Mouse (Mus musculus) small intestine, adult 2 months (tissue): Measurements from ENCODE around the gene Dnah1. TPM values are rescaled to one million over a fixed set of nuclear protein-coding genes. Genes with fewer than 3 reads are reported as not detected.
A peak's percentile ranks its signal among the peaks of the same experiment; 100 is the strongest.

Source experiments
- H3K27ac ChIP-seq: fragments of 200-500 bp; 2 replicates; pipeline ENCODE4 v1.5.1; 2012; ENCODE audit warnings: low read depth, low read length, control low read depth, inconsistent platforms; ENCODE audit not compliant: insufficient read depth
- H3K27me3 ChIP-seq: fragments of 200-500 bp; 2 replicates; pipeline ENCODE4 v1.6.1; 2012; ENCODE audit warnings: mild to moderate bottlenecking, moderate library complexity, low read length, inconsistent platforms; ENCODE audit not compliant: control insufficient read depth, insufficient read depth
- H3K36me3 ChIP-seq: fragments of 200-500 bp; 2 replicates; pipeline ENCODE4 v1.6.1; 2012; ENCODE audit warnings: mild to moderate bottlenecking, low read length, control low read depth, inconsistent platforms; ENCODE audit not compliant: control insufficient read depth, insufficient read depth
- H3K4me1 ChIP-seq: fragments of 200-500 bp; 2 replicates; pipeline ENCODE4 v1.6.1; 2012; ENCODE audit warnings: low read length, inconsistent platforms, mixed read lengths; ENCODE audit not compliant: control insufficient read depth, insufficient read depth, insufficient read length
- H3K4me3 ChIP-seq: fragments of 200-500 bp; 2 replicates; pipeline ENCODE4 v1.5.1; 2012; ENCODE audit warnings: low read depth, mild to moderate bottlenecking, control low read depth, inconsistent platforms, low read length, moderate library complexity
- CTCF ChIP-seq: fragments of 200-500 bp; IDR thresholded peaks from 2 replicates; pipeline ENCODE4 v1.5.1; 2012; ENCODE audit warnings: low read depth, mild to moderate bottlenecking, control low read depth, inconsistent platforms, low read length, moderate library complexity, mixed read lengths; ENCODE audit not compliant: insufficient replicate concordance, insufficient read length; ENCODE audit errors: extremely low read depth
- POLR2A ChIP-seq: fragments of 200-500 bp; IDR thresholded peaks from 2 replicates; pipeline ENCODE4 v1.6.1; 2012; ENCODE audit warnings: low read depth, mild to moderate bottlenecking, control low read depth, inconsistent platforms, low read length, moderate library complexity
- WGBS: fragments of 180-500 bp; shearing (Covaris S2); methylation state at CpG from one replicate; pipeline ENCODE4 v1.1.7; 2018; 5-methylcytosine and 5-hydroxymethylcytosine counted together
- polyA plus RNA-seq: library from polyadenylated mRNA; depleted of rRNA; stranded (reverse); fragments of >200 nt; gene quantifications from 2 replicates; pipeline ENCODE4 v1.2.3, GENCODE M21; 2012; rRNA removed

Dnah1 gene
- 0.08 TPM in 2 replicates for polyA plus RNA-seq

DNA sequence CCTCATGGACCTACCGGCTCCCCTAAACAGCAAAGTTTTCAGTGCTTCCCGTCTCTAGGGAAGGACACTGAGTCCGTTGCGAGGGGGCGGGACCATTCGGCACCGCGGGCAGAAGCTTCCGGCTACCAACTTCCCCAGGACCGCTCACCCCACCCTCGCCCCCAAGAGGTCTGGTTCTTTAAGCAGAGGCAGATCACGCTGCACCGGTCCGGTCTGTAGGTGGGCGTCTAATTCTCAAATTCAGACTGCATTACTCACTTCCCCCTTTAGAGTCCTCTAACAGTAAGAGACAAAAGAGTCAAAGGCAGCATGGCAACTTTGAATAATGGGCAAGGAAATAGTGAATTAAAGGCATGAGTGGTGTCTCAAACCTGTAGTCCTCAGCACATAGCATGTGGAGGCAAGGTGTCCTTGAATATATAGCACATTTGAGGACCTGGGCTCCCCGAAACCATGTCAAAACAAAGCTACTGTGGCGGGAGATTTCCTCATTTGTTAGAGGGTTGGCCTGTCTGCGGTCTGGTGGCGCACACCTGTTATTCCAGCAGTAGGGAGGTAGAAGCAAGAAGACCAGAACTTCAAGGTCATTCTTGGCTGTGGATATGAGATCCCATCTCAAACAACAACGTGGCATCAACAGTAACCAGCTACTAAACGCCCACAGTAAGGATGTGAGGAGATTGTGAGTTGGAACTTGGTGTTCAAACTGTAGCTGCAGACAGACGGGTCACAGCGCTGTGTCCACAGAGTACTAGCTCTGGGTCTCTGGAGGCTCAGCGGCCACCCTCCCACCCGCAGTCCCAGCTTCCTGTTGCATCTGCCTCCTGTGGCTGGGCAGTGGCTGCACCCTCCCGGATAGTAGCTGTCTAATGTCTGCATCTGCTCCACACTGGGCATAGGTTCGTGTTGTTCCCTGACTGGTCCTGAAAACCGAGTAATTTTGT lies at the start of gene Dnah1:
Gene Dnah1, minus strand, starts transcription at position 48 of the 944 bp plus-strand sequence.
- Histone ChIP-seq H3K36me3 (no peaks in the 10 kb centered on the region), H3K4me3 (peak within 1 kb of the TSS; percentile 41), H3K27me3 (no peaks in the 10 kb centered on the region), H3K4me1 (peaks cover 5% of the 10 kb centered on the region; the same call in 1 of the 2 replicates), H3K27ac (no peak within 1 kb of the TSS)
- no peak for TF ChIP-seq CTCF
- no peak for TF ChIP-seq POLR2A
- 30% methylated on average over 28 of the region's 28 CpGs for WGBS

DNA sequence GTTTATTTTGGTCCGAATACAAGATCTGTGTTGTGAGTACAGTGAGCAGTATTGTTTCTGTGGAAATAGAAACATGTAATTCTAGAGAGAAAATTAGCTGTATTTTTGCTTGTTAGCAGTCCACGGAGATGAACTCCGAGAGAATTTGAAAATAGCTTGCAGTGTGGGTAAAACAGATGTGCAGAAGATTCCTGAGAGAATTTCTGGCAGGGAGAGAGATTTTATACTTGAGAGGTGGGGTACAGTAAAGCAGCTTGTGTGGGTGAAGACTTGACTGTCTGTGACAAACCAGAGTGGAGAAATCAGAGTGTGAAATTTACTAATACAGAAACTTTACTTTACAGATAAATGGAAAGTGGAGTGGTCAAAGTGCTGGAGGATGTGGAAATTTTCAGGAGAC lies 45.7 kb upstream of the Dnah1 start:
- peaks cover 54% of the 10 kb centered on the region for H3K36me3 ChIP-seq
- H3K4me1 ChIP-seq, result no peaks in the 10 kb centered on the region
- WGBS, result 93% methylated on average over 3 of the region's 3 CpGs
- no peaks in the 10 kb centered on the region for H3K27me3 ChIP-seq
- TF ChIP-seq POLR2A (no peak), CTCF (no peak)
- H3K27ac ChIP-seq, result no peak overlapping the region
- H3K4me3 ChIP-seq, result no peak overlapping the region

DNA sequence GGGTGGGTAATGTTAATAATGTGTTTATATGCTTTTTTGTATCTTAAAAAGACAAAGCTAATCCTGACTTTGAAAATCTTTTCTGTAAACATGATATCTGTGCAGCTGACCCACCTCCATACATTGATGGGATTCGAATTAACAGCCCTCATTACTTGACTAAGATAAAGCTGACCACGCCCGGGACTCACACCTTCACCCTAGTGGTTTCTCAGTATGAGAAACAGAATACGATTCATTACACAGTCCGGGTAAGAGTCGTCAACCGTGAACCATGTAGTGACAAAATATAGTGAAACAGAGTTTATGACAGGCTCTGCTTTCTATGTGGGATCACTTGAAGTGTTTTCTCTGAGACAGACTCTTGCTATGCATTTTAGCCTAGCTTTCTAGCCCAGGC lies 44.3 kb upstream of the Dnah1 start:
- H3K36me3 ChIP-seq, result peaks cover 59% of the 10 kb centered on the region
- WGBS, result 70% methylated on average over 7 of the region's 7 CpGs
- no peaks in the 10 kb centered on the region for H3K27me3 ChIP-seq
- no peak overlapping the region for H3K4me3 ChIP-seq
- H3K4me1 ChIP-seq, result no peaks in the 10 kb centered on the region
- TF ChIP-seq POLR2A (no peak), CTCF (no peak)
- H3K27ac ChIP-seq, result no peak overlapping the region

DNA sequence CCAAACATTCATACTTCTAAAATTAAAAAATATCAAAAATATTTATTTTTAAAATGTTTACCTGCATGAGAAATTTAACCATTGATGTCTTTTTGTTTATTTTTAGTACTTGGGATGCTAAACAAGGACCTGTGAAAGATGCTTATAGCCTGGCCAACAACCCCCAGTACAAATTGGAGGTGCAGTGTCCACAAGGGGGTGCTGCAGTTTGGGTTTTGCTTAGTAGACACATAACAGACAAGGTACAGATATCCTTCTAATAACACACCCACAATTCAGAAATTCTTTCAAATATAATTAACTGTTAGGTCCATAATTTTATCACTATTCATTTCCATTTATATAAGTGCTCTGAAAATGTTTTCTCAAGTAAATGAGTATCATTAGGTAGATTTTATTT lies 41.7 kb upstream of the Dnah1 start:
- H3K27me3 ChIP-seq, result no peaks in the 10 kb centered on the region
- H3K36me3 ChIP-seq, result peaks cover 54% of the 10 kb centered on the region
- H3K27ac ChIP-seq, result no peak overlapping the region
- H3K4me1 ChIP-seq, result no peaks in the 10 kb centered on the region
- no peak for TF ChIP-seq POLR2A
- peak; percentile 27; the same call in 1 of the 2 replicates for TF ChIP-seq CTCF
- H3K4me3 ChIP-seq, result no peak overlapping the region

DNA sequence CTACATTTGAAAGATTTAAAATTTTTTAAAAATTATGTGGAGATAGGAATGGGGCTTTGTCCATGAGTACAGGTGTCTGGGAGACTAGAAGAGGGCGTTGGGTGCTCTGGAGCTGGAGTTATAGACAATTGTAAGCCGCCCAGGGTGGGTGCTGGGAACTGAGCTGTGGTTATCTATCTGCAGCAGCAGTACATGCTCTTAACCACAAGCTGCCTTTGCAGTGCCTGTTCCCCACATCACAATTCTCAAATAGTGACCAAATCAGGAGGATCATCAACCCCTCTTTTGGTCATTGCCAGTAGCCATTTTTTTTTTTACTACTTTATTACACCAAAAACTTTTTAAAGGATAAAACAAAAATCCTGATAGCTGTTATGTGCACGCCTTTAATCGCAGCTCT lies 40.9 kb upstream of the Dnah1 start:
- H3K4me1 ChIP-seq, result no peaks in the 10 kb centered on the region
- H3K36me3 ChIP-seq, result peaks cover 55% of the 10 kb centered on the region
- no peak overlapping the region for H3K4me3 ChIP-seq
- 96% methylated on average over 4 of the region's 4 CpGs for WGBS
- no peak overlapping the region for H3K27ac ChIP-seq
- no peaks in the 10 kb centered on the region for H3K27me3 ChIP-seq
- no peak for TF ChIP-seq CTCF
- TF ChIP-seq POLR2A, result no peak

DNA sequence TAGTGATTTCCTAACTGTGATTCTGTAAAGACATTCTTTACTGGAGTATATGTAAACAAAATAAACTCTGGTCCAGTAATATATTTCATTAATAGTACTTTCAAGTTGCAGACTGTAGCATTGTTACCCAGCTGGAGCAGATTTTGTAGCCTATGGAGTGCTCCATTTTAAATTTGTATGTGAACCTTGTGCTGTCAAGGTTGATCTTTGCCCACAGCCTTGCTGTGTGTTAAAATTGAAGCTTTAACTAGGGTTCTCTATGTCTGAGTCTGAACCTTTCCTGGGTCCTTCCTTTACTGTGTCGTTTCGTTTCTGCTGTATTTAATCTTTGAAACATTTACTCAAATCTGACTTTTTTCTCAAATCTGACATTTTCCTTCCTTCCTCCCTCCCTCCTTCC lies 38.5 kb upstream of the Dnah1 start:
- WGBS, result 79% methylated on average over 2 of the region's 2 CpGs
- H3K27ac ChIP-seq, result no peak overlapping the region
- no peaks in the 10 kb centered on the region for H3K27me3 ChIP-seq
- peaks cover 52% of the 10 kb centered on the region for H3K36me3 ChIP-seq
- no peaks in the 10 kb centered on the region for H3K4me1 ChIP-seq
- H3K4me3 ChIP-seq, result no peak overlapping the region
- TF ChIP-seq CTCF (no peak), POLR2A (no peak)

DNA sequence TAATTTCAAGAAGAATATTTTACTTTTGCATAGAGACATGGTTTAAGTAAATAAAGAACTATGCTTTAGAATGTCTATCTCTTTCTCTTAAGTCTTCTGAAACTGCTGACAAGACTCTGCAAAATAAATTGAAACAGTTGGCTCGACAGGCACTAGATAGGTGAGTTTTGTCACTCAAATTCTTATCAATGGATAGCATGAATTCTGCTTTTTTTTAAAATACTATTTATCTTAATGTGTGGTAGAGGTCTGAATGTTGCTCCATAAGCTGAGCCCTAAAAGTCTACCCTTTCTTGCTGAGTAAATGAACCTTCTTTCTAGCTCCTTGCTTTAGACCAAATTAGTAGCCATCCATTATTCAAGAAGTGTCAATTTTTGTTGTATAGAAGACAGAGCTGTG lies 21.7 kb upstream of the Dnah1 start:
- H3K27me3 ChIP-seq, result no peaks in the 10 kb centered on the region
- no peaks in the 10 kb centered on the region for H3K4me1 ChIP-seq
- H3K4me3 ChIP-seq, result no peak overlapping the region
- peaks cover 37% of the 10 kb centered on the region for H3K36me3 ChIP-seq
- no peak overlapping the region for H3K27ac ChIP-seq
- 90% methylated on average over 1 of the region's 1 CpGs for WGBS
- TF ChIP-seq POLR2A (no peak), CTCF (no peak)
